ENCODE assay signal across 10 mouse cellular contexts in genomic region chr6:81815248-81815961, GRCm38 (mm10).
DNase-seq lines count a peak whose midpoint lies in the region.
"Had no signal": no experiment of that assay in that cellular context is flagged by ENCODE, and none has a peak within 500 bp of the region (broad histone marks: within the 10 kb centered on the region; RNA-seq: fewer than 3 reads in every experiment).

No protein-coding gene starts in this region.

- peak; percentile 34 to 36 for DNase-seq in cerebellum, postnatal 10 days
- no peak for DNase-seq in cerebellum, postnatal 4 days (ENCODE audit: low spot score in 2 of 2)
- peak; percentile 51 for DNase-seq in kidney, postnatal 10 days
- DNase-seq in kidney, adult 11 months, result no peak
- peak; percentile 11 for DNase-seq in testis, postnatal 14 days (ENCODE audit: low spot score)
- no peak for DNase-seq in testis, postnatal 10 days (ENCODE audit: low spot score)
- DNase-seq in yolk sac, embryonic 10.5 days (ENCODE audit: low spot score), result peak; percentile 19
- DNase-seq in thymus, postnatal 36 days, result no peak
- DNase-seq: kidney, postnatal 36 days; thymus, postnatal 14 days had no signal

Comparison
In these comparisons a context has a peak if more than half of its experiments do, and no peak if none do; other contexts are left out.
1. DNase-seq: peak in cerebellum, postnatal 10 days (2 of 2), kidney, postnatal 10 days (single experiment), testis, postnatal 14 days (single experiment) and yolk sac, embryonic 10.5 days (single experiment); none in cerebellum, postnatal 4 days (0 of 2), kidney, adult 11 months (single experiment), testis, postnatal 10 days (single experiment) and thymus, postnatal 36 days (0 of 2).